Mouse (Mus musculus) liver, embryonic 14.5 days (tissue): Measurements from ENCODE around the gene Sinhcaf. TPM values are rescaled to one million over a fixed set of nuclear protein-coding genes. Genes with fewer than 3 reads are reported as not detected.

Source experiments
- ATAC-seq: fragments of 200-750 bp; cut with Nextera tagmentation; 2 replicates; pipeline ENCODE4 v1.8.0; 2017; ENCODE audit warnings: moderate number of reproducible peaks, mild to moderate bottlenecking, moderate library complexity; ENCODE audit not compliant: insufficient read depth
- DNase-seq, 3 experiments: peaks; one replicate each; pipeline ENCODE4 v3.0.0-alpha.2; 2012 to 2013; ENCODE audit warnings: low read depth in 3 of 3, low spot score in 3 of 3
- H3K27ac ChIP-seq: fragments of 300-500 bp; sonication (generic); 2 replicates; pipeline ENCODE4 v1.5.1; 2014; ENCODE audit warnings: moderate library complexity, mild to moderate bottlenecking, control low read depth, inconsistent platforms
- H3K27me3 ChIP-seq: fragments of 300-500 bp; sonication (generic); 2 replicates; pipeline ENCODE4 v1.6.1; 2014; ENCODE audit warnings: mild to moderate bottlenecking, low read length, moderate library complexity; ENCODE audit not compliant: control insufficient read depth, insufficient read depth
- H3K36me3 ChIP-seq: fragments of 300-500 bp; sonication (generic); replicated peaks from 2 replicates; pipeline ENCODE4 v1.6.1; 2014; ENCODE audit warnings: low read depth; ENCODE audit not compliant: control insufficient read depth, insufficient read depth
- H3K4me1 ChIP-seq, 2 experiments: fragments of 200-500 bp in 1 of 2; fragments of 300-500 bp in 1 of 2; sonication (generic) in 1 of 2; replicated peaks; 2 replicates each; pipeline ENCODE4 v1.6.1; 2012 to 2014; ENCODE audit warnings: antibody characterized with exemption in 1 of 2, inconsistent platforms in 1 of 2, low read length in 1 of 2; ENCODE audit not compliant: control insufficient read depth in 2 of 2, insufficient read depth in 2 of 2
- H3K4me2 ChIP-seq: fragments of 300-500 bp; sonication (generic); 2 replicates; pipeline ENCODE4 v1.6.1; 2014; ENCODE audit warnings: low read depth, mild to moderate bottlenecking, control low read depth, moderate library complexity
- H3K4me3 ChIP-seq, 2 experiments: fragments of 200-500 bp in 1 of 2; fragments of 300-500 bp in 1 of 2; sonication (generic) in 1 of 2; 2 replicates each; pipeline ENCODE4 v1.5.1; 2012 to 2014; ENCODE audit warnings: low read depth in 2 of 2, low read length in 2 of 2, mild to moderate bottlenecking in 2 of 2, control low read depth in 1 of 2, inconsistent platforms in 1 of 2, moderate library complexity in 1 of 2; ENCODE audit not compliant: insufficient read depth in 1 of 2
- H3K9ac ChIP-seq: fragments of 300-500 bp; sonication (generic); replicated peaks from 2 replicates; pipeline ENCODE4 v1.6.1; 2014; ENCODE audit warnings: mild to moderate bottlenecking, control low read depth, moderate library complexity
- H3K9me3 ChIP-seq: fragments of 300-500 bp; sonication (generic); 2 replicates; pipeline ENCODE4 v1.6.1; 2016; ENCODE audit warnings: low read length, mixed read lengths; ENCODE audit not compliant: control insufficient read depth
- CTCF ChIP-seq: IDR thresholded peaks from 2 replicates; pipeline ENCODE4 v1.5.1; 2016; ENCODE audit warnings: antibody characterized with exemption, low read depth, control low read depth
- EP300 ChIP-seq: IDR thresholded peaks from 2 replicates; pipeline ENCODE4 v1.6.1; 2016; ENCODE audit warnings: antibody characterized with exemption, low read depth
- WGBS: fragments of 180-500 bp; shearing (Covaris S2); extraction: QIAGEN DNeasy Blood & Tissue Kit; methylation state at CpG from one replicate; pipeline ENCODE4 v1.1.7; 2014; ENCODE audit not compliant: insufficient replicate concordance; 5-methylcytosine and 5-hydroxymethylcytosine counted together
- polyA plus RNA-seq, 2 experiments: library from polyadenylated mRNA; depleted of rRNA in 1 of 2; stranded (reverse) in 1 of 2; unstranded in 1 of 2; fragments of >200 nt; fragmentation: Nextera tagmentation in 1 of 2; extraction: Ambion mirVana in 1 of 2; gene quantifications; 2 replicates each; pipeline versions ENCODE4 v1.2.1 to v1.2.3; 2012 to 2014

Sinhcaf gene
- polyA plus RNA-seq, 2 experiments, result 7.5 to 15.1 TPM

GRCm38 (mm10) chr6:148958712-148959111 is 12.4 kb upstream of the Sinhcaf start:
- Histone ChIP-seq H3K27me3 (no peaks in the 10 kb centered on the region), H3K9ac (no peak overlapping the region), H3K9me3 (no peaks in the 10 kb centered on the region), H3K4me3 (no peak overlapping the region), H3K36me3 (no peaks in the 10 kb centered on the region), H3K4me1 (no peaks in the 10 kb centered on the region; a peak in 1 of 4 replicates), H3K27ac (no peak overlapping the region), H3K4me2 (no peak overlapping the region)
- no peak for ATAC-seq
- TF ChIP-seq CTCF, result no peak
- TF ChIP-seq EP300, result no peak
- 63% methylated on average over 1 of the region's 1 CpGs for WGBS
- DNase-seq, result no peak

- H3K27ac ChIP-seq, result no peak overlapping the region
- WGBS, result 69% methylated on average over 3 of the region's 3 CpGs
- DNase-seq, result no peak
- no peaks in the 10 kb centered on the region for H3K36me3 ChIP-seq
- H3K27me3 ChIP-seq, result no peaks in the 10 kb centered on the region
- H3K4me1 ChIP-seq, result no peaks in the 10 kb centered on the region; a peak in 1 of 4 replicates
- no peaks in the 10 kb centered on the region for H3K9me3 ChIP-seq
- H3K9ac ChIP-seq, result no peak overlapping the region
- H3K4me3 ChIP-seq, result no peak overlapping the region
- ATAC-seq, result no peak
- no peak overlapping the region for H3K4me2 ChIP-seq
- TF ChIP-seq CTCF, result no peak
- no peak for TF ChIP-seq EP300
Measured at GRCm38 (mm10) chr6:148957046-148957445, 10.8 kb upstream of the Sinhcaf start.

GRCm38 (mm10) chr6:148955641-148956420 is 9.6 kb upstream of the Sinhcaf start:
- TF ChIP-seq EP300 (no peak), CTCF (no peak)
- Histone ChIP-seq H3K4me3 (no peak overlapping the region), H3K27me3 (no peaks in the 10 kb centered on the region), H3K4me2 (no peak overlapping the region), H3K4me1 (no peaks in the 10 kb centered on the region; a peak in 1 of 4 replicates), H3K9me3 (no peaks in the 10 kb centered on the region), H3K9ac (no peak overlapping the region), H3K36me3 (no peaks in the 10 kb centered on the region), H3K27ac (no peak overlapping the region)
- DNase-seq (no peak), ATAC-seq (no peak)

GRCm38 (mm10) chr6:148946881-148947405 is 676 bp upstream of the Sinhcaf start:
- no peak for DNase-seq
- Histone ChIP-seq H3K36me3 (no peaks in the 10 kb centered on the region), H3K9ac (peak overlapping the region; percentile 71), H3K9me3 (no peaks in the 10 kb centered on the region), H3K27me3 (no peaks in the 10 kb centered on the region), H3K4me1 (peaks cover 5 to 14% of the 10 kb centered on the region in 2 experiments; a peak in 3 of 4 replicates), H3K27ac (peak overlapping the region; percentile 24; the same call in 1 of the 2 replicates), H3K4me3 (peak overlapping the region; percentile 87 to 88), H3K4me2 (peak overlapping the region; percentile 99)
- TF ChIP-seq CTCF (no peak), EP300 (no peak)
- ATAC-seq, result no peak
- WGBS, result 41% methylated on average over 11 of the region's 11 CpGs
